Mouse (Mus musculus) erythroblast, embryonic 14.5 days (primary cell): ENCODE data around the gene 4930556J24Rik. TPM values are rescaled to one million over a fixed set of nuclear protein-coding genes. Genes with fewer than 3 reads are reported as not detected.

ENCODE experiments used
- H3K27me3 ChIP-seq: 2 replicates; pipeline ENCODE4 v1.6.1; 2012; ENCODE audit warnings: inconsistent platforms; ENCODE audit not compliant: control insufficient read depth
- H3K36me3 ChIP-seq: 2 replicates; pipeline ENCODE4 v1.6.1; 2012; ENCODE audit warnings: mild to moderate bottlenecking, inconsistent platforms; ENCODE audit not compliant: control insufficient read depth
- H3K4me1 ChIP-seq: 2 replicates; pipeline ENCODE4 v1.6.1; 2012; ENCODE audit warnings: inconsistent platforms; ENCODE audit not compliant: control insufficient read depth
- H3K4me3 ChIP-seq: replicated peaks from 2 replicates; pipeline ENCODE3; 2012; ENCODE audit warnings: moderate library complexity, mild to moderate bottlenecking, inconsistent platforms
- H3K9me3 ChIP-seq: 2 replicates; pipeline ENCODE4 v1.6.1; 2012; ENCODE audit warnings: low read length, inconsistent platforms, mixed read lengths; ENCODE audit not compliant: control insufficient read depth
- GATA1 ChIP-seq: IDR thresholded peaks from 2 replicates; pipeline ENCODE4 v1.6.1; 2012; ENCODE audit warnings: low read length, inconsistent platforms, mixed read lengths
- TAL1 ChIP-seq: IDR thresholded peaks from 3 replicates; pipeline ENCODE4 v1.6.1; 2012; ENCODE audit warnings: low read length, inconsistent platforms, mixed read lengths
- polyA plus RNA-seq: library from polyadenylated mRNA; stranded (reverse); fragments of >175 nt; gene quantifications from 2 replicates; pipeline ENCODE4 v1.2.3, GENCODE M21; 2012

Gene 4930556J24Rik
- polyA plus RNA-seq, 1 experiment: not detected

DNA sequence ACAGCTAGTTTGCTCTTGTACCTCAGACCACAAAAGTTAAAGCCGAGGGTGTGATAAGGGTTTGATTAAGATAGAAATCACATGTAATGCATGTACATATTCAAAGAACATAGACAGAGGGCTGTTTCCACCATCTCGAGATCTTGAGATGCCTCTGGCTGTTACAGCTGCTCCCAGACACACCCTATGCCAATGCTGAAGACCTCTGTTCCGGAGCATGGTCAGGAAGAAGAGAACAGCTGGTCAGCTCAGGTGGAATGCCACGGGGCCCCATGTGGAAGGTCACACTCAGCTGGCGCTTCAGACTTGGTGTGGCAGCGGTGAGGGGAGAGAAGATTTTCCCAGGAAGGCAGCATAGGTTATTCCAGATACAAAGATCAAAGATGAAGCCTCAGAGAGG, 71.9 kb downstream of the 4930556J24Rik start:
- TF ChIP-seq TAL1 (no peak), GATA1 (no peak)
- Histone ChIP-seq H3K36me3 (no peaks in the 10 kb centered on the region), H3K9me3 (no peaks in the 10 kb centered on the region), H3K4me3 (no peak overlapping the region), H3K27me3 (no peaks in the 10 kb centered on the region), H3K4me1 (no peaks in the 10 kb centered on the region; the same call in 1 of the 2 replicates)

DNA sequence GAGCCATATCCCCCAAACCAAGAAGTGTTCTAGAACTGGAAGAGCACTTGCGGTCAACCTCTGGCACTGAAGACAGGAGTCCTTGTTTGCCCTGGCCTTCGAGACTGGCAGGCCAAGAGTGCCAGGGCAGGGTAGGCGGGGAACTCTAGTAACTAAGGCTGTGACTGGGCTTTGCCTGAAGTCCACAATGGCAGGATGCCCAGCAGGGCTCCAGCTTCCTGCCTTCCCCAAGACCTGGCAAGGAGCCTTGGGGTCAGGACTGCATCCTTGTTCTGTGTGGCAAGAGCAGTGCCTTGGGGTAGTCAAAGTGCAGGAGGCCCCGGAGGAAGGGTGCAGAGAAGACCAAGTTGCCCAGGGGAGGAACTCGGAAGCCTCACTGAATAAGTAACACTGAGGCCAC, 73.5 kb downstream of the 4930556J24Rik start:
- TF ChIP-seq TAL1 (no peak), GATA1 (no peak)
- Histone ChIP-seq H3K4me1 (no peaks in the 10 kb centered on the region), H3K27me3 (no peaks in the 10 kb centered on the region), H3K9me3 (no peaks in the 10 kb centered on the region), H3K36me3 (no peaks in the 10 kb centered on the region), H3K4me3 (no peak overlapping the region)

DNA sequence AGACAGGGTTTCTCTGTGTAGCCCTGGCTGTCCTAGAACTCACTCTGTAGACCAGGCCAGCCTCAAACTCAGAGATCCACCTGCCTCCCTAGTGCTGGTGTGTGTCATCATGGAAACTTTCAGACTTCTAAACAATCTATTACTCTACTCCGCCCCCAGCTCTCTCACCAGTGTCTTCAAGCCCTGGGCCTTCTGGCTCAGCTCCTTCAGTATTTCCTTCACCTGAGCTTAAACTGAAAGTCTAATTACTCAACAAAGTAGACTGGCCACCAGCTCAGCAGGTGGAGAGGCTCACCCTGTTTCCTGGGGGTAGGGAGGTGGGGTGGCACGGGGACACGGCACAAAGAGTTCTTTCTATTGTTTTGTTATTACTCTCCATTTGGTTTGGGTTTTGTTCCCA, 74.1 kb downstream of the 4930556J24Rik start:
- TF ChIP-seq TAL1: no peak
- TF ChIP-seq GATA1: no peak
- no peaks in the 10 kb centered on the region for H3K36me3 ChIP-seq
- no peaks in the 10 kb centered on the region for H3K9me3 ChIP-seq
- no peaks in the 10 kb centered on the region for H3K4me1 ChIP-seq
- no peaks in the 10 kb centered on the region for H3K27me3 ChIP-seq
- no peak overlapping the region for H3K4me3 ChIP-seq

DNA sequence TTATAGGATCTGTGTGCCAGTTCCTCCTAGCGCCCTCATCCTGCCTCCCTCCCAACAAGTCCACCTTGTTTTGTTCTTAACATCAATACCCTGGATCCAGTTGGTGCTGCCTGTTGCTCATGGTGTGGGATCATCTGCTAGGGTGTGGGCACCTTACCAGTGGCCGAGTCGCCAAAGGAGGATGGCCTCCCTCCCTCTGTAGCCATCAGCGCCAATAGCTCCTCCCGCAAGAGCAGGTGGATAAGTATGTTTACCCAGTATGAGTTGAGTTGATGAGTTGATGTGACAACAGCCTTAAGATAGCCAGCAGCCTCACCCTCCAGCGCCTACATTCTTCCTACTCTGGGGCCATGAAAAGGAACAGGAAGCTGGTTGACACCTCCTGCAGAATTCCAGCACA, 76.3 kb downstream of the 4930556J24Rik start:
- H3K27me3 ChIP-seq: no peaks in the 10 kb centered on the region
- H3K4me3 ChIP-seq: no peak overlapping the region
- no peak for TF ChIP-seq GATA1
- TF ChIP-seq TAL1: no peak
- H3K36me3 ChIP-seq: no peaks in the 10 kb centered on the region
- H3K9me3 ChIP-seq: no peaks in the 10 kb centered on the region
- peaks cover 3% of the 10 kb centered on the region for H3K4me1 ChIP-seq

DNA sequence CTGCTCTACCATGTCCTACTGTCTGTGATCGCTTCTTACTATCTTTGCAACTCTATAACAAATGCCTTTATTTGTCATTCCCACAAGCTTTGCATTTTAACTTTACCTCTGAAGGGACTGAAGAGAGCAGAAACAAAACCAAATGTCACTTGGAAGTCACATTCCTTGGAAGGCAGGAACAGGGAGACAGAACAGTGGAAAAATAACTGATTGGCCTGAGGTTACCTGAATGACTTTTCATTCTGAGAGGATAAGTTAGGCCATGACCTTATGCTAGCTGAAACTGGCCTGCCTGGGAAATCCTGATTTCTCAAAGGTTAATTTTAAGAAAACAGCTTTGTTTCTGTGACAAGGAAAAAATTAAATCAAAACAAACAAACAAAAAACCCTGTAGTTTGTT, 80.6 kb downstream of the 4930556J24Rik start:
- H3K27me3 ChIP-seq: peaks cover 14% of the 10 kb centered on the region
- peaks cover 14% of the 10 kb centered on the region for H3K4me1 ChIP-seq
- H3K4me3 ChIP-seq: no peak overlapping the region
- no peaks in the 10 kb centered on the region for H3K36me3 ChIP-seq
- no peaks in the 10 kb centered on the region for H3K9me3 ChIP-seq
- TF ChIP-seq TAL1 (no peak), GATA1 (no peak)

DNA sequence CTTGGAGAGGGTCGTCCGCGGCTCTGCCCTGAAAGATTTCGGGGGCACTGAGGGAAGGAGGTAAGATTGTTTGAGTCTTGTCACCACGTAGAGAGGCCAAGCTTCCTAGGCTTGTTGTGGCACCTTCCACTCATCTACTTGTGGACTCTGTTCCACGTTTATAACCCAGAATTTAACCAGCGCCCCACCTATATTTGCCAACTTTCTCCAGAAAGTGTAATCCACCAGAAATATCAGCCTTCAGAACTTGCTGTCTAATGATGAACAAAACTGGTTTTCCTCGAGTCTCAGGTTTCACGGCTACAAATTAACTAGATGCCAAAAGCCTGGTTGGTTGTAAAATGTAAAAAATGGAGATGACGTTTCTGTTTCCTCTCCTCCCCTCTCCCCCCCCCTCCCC, 81.1 kb downstream of the 4930556J24Rik start:
- Histone ChIP-seq H3K4me3 (peak overlapping the region; percentile 62), H3K9me3 (no peaks in the 10 kb centered on the region)

DNA sequence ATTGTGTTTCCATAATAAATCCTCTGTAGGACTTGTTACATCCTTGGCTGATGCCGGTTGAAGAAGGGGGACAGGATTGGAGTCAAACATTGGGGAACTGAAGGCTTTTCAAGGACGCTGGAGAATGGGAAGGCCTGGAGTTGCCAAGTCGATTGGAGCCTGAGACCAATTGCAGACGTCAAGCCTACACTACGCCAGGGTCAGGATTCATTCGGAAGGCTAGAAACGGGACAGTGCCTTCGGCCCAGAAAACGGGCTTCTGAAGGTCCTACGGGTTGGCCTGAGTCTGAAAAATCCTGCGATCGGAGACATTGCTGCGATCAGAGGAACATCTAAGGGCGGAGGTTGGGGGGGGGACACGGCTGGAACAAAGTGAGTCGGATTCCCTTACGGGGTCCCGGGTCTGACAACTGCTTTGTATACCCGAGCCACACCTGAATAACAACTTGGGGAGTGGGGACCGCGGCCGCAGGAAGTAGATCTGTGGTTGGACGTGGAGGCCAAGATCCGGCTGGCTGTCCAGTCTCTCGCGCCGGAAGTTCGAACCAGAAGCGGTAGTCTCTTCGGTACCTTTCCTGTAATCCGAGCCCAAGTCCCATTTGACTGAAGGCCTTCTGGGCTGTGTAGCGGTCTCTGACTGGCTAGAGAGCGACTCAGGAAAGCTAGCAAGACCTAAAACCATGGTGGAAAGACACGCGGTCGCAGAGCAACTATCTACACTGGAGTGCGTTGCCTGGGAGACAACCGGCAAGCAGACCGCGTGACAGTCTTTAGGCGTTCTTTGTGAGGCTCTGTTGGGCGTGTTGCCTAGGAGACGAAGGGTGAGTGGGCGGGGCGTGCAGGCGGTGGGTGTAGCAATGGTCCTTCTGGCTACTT, 81.9 kb downstream of the 4930556J24Rik start, which contains the start of the genes 4921536K21Rik and Dusp18:
TSS of gene 4921536K21Rik (minus strand) at position 693 of the 876 bp plus-strand sequence.
TSS of gene Dusp18 (plus strand) at position 835 of the 876 bp plus-strand sequence.
- peak within 1 kb of the TSS; percentile 62 for H3K4me3 ChIP-seq

More for the DNA sequence above, 81.1 kb downstream of the 4930556J24Rik start:
- Histone ChIP-seq H3K4me1 (peaks cover 14% of the 10 kb centered on the region), H3K27me3 (peaks cover 14% of the 10 kb centered on the region), H3K36me3 (no peaks in the 10 kb centered on the region)
- no peak for TF ChIP-seq TAL1
- no peak for TF ChIP-seq GATA1

DNA sequence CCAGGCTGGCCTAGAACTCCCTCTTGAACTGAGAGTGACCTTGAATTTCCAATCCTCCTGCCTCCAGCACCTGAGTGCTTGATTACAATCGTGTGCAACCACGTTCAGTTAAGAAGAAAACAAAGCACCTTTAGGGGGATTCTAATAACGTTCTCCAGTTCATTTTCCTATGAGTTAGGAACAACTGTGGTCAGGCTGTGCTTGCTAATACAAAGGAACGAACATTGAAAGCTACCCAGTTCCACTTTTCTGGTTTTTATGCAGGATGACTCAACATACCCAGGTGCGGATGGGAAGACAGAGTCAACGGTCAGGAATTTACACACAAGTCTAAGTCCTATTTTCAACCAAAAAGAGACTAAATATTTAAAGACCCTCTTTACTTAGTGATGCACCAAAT, 82.6 kb downstream of the 4930556J24Rik start:
- TF ChIP-seq GATA1 (no peak), TAL1 (no peak)
- Histone ChIP-seq H3K27me3 (peaks cover 19% of the 10 kb centered on the region), H3K36me3 (no peaks in the 10 kb centered on the region), H3K4me1 (peaks cover 14% of the 10 kb centered on the region), H3K9me3 (no peaks in the 10 kb centered on the region), H3K4me3 (no peak overlapping the region)

More for the DNA sequence above, 81.9 kb downstream of the 4930556J24Rik start, which contains the start of the genes 4921536K21Rik and Dusp18:
- peaks cover 19% of the 10 kb centered on the region for H3K27me3 ChIP-seq
- H3K36me3 ChIP-seq: no peaks in the 10 kb centered on the region
- peaks cover 14% of the 10 kb centered on the region for H3K4me1 ChIP-seq
- TF ChIP-seq GATA1 (peak; percentile 36), TAL1 (no peak)
- H3K9me3 ChIP-seq: no peaks in the 10 kb centered on the region

Other genes starting within 250 kb of the 4930556J24Rik start
- not detected in 2 replicates for gene Osbp2, start 112.9 kb downstream of the 4930556J24Rik start, polyA plus RNA-seq
- 0.02 TPM in 1 of 2 replicates, not detected in the other for gene 4921536K21Rik, start 81.7 kb downstream of the 4930556J24Rik start, polyA plus RNA-seq
- gene Dusp18, start 81.5 kb downstream of the 4930556J24Rik start, polyA plus RNA-seq: not detected in 2 replicates
- 0.04 and 0.14 TPM in 2 replicates for gene Slc35e4, start 62.1 kb downstream of the 4930556J24Rik start, polyA plus RNA-seq
- gene Tcn2, start 44.6 kb downstream of the 4930556J24Rik start, polyA plus RNA-seq: 0.07 and 0.08 TPM in 2 replicates
- gene Pes1, start 12.8 kb downstream of the 4930556J24Rik start, polyA plus RNA-seq: 1.3 and 2.5 TPM in 2 replicates
- not detected in 2 replicates for gene Gal3st1, start 6.9 kb upstream of the 4930556J24Rik start, polyA plus RNA-seq
- gene Sec14l4, start 54.7 kb upstream of the 4930556J24Rik start, polyA plus RNA-seq: 0.02 TPM in 1 of 2 replicates, not detected in the other
- not detected in 2 replicates for gene Sec14l3, start 88.1 kb upstream of the 4930556J24Rik start, polyA plus RNA-seq
- gene Mtfp1, start 118.7 kb upstream of the 4930556J24Rik start, polyA plus RNA-seq: 1.8 and 2.1 TPM in 2 replicates
- gene Sec14l2, start 146.6 kb upstream of the 4930556J24Rik start, polyA plus RNA-seq: 0.45 and 0.67 TPM in 2 replicates
- gene Rnf215, start 158.4 kb upstream of the 4930556J24Rik start, polyA plus RNA-seq: 0.70 and 0.83 TPM in 2 replicates
- gene Ccdc157, start 183.5 kb upstream of the 4930556J24Rik start, polyA plus RNA-seq: 0.10 and 0.11 TPM in 2 replicates
- gene Sf3a1, start 183.6 kb upstream of the 4930556J24Rik start, polyA plus RNA-seq: 6.6 and 8.0 TPM in 2 replicates
- gene Tbc1d10a, start 210.0 kb upstream of the 4930556J24Rik start, polyA plus RNA-seq: 0.63 and 0.69 TPM in 2 replicates
- 0.18 and 0.26 TPM in 2 replicates for gene Castor1, start 241.4 kb upstream of the 4930556J24Rik start, polyA plus RNA-seq